Mouse (Mus musculus) splenic B cell, adult 2 months (primary cell): ENCODE results near the gene Zan.

ENCODE experiments used
- DNase-seq: peaks from one replicate; pipeline ENCODE4 v3.0.0-alpha.2; 2011; ENCODE audit warnings: low read depth, low spot score
- H3K27me3 ChIP-seq: 2 replicates; pipeline ENCODE4 v1.6.1; 2012; ENCODE audit warnings: mild to moderate bottlenecking, low read length, moderate library complexity, mixed read lengths; ENCODE audit not compliant: control insufficient read depth, poor library complexity, insufficient read depth, severe bottlenecking
- H3K36me3 ChIP-seq: 2 replicates; pipeline ENCODE4 v1.6.1; 2012; ENCODE audit warnings: mild to moderate bottlenecking, low read length, moderate library complexity, mixed read lengths; ENCODE audit not compliant: control insufficient read depth, poor library complexity, insufficient read depth, severe bottlenecking

The Zan gene

DNA sequence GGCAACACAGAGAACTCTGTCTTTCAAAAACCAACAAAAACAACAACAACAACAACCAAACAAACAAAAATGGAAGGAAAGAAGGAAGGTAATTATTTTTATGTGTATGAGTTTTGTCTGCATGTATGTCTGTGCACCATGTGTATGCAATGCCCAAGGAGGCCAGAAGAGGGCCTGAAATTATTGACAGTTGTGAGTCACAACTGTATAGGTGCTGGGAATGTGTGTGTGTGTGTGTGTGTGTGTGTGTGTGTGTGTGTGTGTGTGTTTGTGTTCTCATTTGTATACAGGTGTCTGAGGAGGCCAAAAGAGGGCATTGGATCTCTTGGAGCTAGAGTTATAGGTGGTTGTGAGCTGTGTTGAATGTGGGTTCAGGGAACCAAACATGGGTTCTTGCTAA is 133.0 kb downstream of the Zan start:
- no peak for DNase-seq
- no peaks in the 10 kb centered on the region for H3K36me3 ChIP-seq
- H3K27me3 ChIP-seq: no peaks in the 10 kb centered on the region; the same call in 1 of the 2 replicates

DNA sequence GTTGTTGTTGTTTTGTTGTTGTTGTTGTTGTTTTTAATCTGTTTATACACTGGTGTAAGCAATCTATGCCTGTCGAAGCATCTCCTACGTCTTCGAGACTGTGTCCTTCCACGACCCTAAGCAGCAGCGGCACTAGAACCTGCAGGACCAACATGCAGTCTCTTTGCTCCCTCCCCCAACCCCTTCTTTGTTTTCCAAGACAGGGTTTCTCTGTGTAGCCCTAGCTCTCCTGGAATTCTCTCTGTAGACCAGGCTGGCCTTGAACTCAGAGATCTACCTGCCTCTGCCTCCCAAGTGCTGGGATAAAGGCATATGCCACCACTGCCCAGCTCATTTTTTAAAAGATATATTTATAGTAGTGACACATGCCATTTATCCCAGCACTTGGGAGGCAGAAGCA is 133.5 kb downstream of the Zan start:
- no peaks in the 10 kb centered on the region; the same call in 1 of the 2 replicates for H3K27me3 ChIP-seq
- no peak for DNase-seq
- H3K36me3 ChIP-seq: no peaks in the 10 kb centered on the region

DNA sequence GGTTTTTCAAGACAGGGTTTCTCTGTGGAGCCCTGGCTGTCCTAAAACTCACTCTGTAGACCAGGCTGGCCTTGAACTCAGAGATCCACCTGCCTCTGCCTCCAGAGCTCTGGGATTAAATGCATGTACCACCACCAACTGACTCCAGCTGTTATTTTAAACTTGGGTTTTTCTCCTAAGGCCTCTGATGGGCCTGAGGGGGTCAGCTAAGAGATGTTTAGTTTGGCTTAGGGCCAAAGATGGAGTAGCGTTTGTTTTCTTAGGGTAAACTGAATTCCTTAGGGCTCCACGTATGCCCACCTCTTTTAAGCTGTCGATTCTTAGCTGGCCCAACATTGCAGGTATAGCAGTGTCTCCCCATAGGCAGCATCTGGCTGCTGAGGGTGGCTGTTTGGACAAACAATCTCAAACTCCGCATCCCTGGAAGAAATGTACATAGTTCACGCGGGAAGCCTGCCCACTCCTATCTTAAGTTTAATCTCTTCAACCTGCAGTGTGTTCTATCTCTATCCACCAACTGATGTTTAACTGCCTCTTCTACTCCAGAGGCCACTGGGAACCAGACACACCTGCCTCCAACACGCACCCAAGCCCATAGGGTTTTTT is 134.4 kb downstream of the Zan start:
- no peak for DNase-seq
- H3K36me3 ChIP-seq: no peaks in the 10 kb centered on the region
- no peaks in the 10 kb centered on the region; the same call in 1 of the 2 replicates for H3K27me3 ChIP-seq

DNA sequence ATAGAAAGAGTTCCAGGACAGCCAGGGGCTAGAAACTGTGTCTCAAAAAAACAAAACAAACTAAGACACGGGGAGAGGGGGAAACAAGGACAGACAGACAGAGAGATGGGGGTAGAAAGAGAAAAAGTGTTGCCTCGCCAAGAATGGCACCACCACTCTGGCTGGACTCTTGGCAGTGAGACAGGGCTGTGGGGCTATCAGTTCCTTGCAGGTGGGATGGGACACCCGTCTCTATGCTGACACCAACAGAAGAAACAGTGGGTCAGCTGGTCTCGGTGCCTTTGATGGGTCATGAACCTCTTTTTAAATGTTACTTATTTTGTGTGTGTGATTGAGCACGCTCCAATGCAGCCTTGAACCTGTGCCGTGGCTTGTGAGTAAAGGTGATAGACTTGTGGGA is 136.6 kb downstream of the Zan start:
- no peak for DNase-seq
- Histone ChIP-seq H3K36me3 (no peaks in the 10 kb centered on the region), H3K27me3 (no peaks in the 10 kb centered on the region)

DNA sequence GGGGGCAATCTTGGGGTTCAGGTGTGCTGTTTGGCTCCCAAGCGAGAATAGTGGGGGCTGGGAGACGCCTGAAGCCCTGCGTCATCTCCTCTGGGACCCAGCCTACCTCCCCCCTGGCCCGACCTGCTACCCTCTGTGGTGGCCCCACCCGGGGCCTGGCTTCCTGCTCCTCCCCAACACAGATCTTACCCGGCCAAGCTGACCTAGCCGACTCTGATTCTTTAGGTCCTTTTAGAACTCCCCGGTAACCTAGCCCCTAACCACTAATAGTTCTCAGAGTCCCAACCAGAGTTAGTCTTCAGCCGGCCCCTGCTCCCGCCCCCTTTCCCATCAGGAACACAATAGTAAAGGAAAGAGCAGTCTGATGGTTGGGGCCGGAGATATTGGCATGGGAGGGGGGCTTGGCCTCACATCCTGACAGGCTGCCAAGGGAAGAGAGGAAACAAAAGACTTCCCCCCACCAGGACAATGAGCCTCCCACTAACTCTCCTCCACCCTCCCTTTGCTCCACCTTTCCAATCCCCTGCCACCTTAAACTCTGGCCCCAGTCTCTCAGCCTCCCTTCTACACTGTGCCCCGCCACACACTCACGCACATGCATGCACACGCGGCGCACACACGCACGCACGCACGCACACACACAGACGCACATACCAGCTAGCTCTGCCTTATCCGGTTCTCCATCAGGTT is 137.4 kb downstream of the Zan start:
- Histone ChIP-seq H3K36me3 (no peaks in the 10 kb centered on the region), H3K27me3 (no peaks in the 10 kb centered on the region)
- peak; percentile 30 for DNase-seq

DNA sequence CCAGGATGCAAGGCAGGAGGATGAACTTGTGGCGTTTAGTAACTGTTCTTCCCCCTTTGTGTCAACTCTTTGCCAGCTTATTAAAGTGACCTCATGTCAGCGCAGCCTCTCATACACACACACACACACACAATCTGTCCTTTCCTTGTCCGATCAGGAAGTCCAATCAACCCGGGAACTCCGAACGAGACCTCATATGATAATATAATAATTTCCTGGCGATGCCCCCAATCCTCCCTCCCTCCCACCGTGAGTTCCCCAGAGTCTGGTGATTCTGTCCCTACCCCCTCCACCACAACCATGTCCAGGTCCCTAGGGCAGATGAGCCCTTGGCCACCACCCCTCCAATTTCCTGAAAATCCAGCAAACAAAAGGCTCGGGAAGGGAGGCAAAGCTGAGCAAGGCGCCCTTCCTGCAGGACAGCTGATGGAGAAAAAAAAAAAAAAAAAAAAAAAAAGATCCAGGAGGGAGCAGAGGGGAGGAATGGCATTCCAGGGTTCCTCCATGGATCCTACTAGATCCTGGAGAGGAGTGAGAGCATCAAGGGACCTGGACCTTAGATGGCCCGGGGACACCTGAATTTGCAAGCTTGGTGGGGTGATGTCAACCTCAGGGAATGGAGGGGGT is 138.1 kb downstream of the Zan start:
- Histone ChIP-seq H3K27me3 (no peaks in the 10 kb centered on the region), H3K36me3 (no peaks in the 10 kb centered on the region)
- DNase-seq: no peak

DNA sequence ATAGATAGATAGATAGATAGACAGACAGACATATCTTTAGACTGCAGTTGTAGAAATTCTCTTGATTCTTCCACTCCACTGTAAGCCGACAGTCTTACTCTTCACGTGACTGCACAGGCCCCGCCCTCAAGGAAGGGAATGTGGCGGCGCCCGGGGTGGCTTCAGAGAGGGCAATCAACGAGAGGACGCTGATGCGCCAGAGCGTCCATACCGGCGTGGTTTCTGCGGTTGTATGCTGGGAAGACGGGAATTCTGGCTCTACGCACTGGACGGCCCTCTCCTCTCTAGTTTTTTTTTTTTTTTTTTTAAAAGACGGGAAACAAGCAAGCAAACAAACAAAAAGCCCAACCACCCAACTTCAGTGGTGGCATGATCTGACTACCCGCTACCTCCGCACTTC is 138.6 kb downstream of the Zan start:
- no peaks in the 10 kb centered on the region for H3K27me3 ChIP-seq
- DNase-seq: peak; percentile 75

DNA sequence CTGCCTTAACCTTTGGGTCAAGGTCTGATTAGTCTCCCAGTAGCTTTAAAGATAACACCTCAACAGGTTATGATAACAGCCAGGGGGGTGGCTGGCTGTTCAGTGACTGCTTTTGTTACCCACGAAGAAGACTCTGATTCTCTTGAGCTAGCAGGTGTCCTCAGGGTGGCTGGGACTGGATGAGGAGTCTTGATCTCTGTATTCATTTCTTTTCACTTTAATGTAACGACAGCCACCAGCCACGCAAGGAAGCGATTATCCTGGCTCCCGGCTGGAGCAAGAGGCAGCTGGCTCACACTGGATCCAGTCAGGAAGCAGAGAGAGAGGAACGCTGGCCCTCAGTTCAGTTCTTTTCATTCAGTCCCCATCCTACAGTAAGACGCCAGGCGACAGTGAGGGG is 139.7 kb downstream of the Zan start:
- no peaks in the 10 kb centered on the region for H3K36me3 ChIP-seq
- no peaks in the 10 kb centered on the region for H3K27me3 ChIP-seq
- no peak for DNase-seq

More for the DNA sequence above, 138.6 kb downstream of the Zan start:
- H3K36me3 ChIP-seq: no peaks in the 10 kb centered on the region

DNA sequence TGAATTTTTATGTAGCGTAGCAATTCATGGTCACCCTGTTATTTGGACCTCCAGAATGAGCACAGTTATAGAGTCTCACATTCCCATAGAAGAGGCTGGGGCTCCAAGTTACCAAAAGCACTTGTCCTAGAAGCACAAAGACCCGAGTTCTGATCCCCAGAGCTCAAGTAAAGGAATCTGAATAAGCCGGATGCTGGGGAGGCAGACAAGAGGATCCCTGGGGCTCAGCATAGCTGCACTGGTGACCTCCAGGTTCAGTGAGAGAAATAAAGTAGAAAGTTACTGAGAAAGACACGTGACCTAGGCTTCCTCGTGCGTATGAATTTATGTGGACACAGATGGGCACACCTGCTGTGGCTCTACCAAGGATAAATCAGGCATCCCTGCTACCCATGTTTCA is 141.8 kb downstream of the Zan start:
- no peaks in the 10 kb centered on the region; the same call in 1 of the 2 replicates for H3K36me3 ChIP-seq
- no peaks in the 10 kb centered on the region for H3K27me3 ChIP-seq
- no peak for DNase-seq

DNA sequence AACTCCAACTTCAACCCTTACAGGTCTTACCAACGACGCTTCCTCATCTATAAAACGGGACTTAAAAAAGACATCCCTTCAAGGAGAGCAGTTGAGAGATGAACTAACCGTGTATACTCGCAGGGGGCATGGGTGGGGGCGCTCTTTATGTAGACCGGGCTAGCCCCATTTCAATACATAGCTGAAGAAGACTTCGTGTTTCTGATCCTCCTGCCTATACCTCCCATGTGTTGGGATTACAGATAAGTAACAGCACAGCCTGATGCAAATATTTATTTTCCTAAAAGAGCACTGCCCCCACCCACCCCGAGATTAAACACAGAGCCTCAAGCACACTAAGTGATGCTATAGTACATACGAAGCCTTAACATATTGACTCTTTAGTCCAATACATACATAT is 142.5 kb downstream of the Zan start:
- Histone ChIP-seq H3K27me3 (no peaks in the 10 kb centered on the region), H3K36me3 (no peaks in the 10 kb centered on the region; the same call in 1 of the 2 replicates)
- no peak for DNase-seq

DNA sequence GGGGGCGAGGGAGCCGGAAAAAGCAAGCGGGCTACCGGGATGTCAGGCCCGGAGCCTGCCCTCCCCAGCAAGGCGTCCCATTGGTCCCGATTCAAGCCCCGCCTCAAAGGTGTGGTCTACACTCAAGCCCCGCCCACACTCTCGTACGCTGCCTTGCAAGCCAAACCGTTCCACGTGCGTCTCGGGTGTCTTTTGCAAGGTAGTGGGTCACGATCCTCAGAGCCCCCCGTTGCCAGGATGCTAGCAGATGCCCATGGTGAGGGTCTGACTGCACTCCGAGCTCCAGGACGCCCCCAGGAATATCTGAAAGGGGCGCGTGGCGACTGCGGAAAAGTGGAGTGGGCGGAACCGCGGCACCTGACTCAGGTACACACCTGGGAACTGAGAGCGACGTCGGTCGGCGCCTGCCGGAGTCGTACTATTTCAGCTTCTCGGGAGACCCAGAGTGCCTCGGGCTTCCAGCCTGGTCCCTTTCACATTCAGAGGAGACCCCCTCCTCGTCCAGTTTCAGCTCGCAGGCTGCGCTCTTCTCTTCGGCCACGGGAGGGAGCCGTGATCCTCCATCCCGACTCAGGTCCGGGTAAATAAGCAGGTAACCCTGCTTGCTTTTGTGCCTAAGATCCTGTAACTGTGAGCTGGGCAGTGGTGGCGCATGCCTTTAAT is 143.2 kb downstream of the Zan start, which contains the start of gene Slc12a9:
Gene Slc12a9, minus strand, starts transcription at position 86 of the 663 bp plus-strand sequence.
- no peaks in the 10 kb centered on the region; the same call in 1 of the 2 replicates for H3K36me3 ChIP-seq
- DNase-seq: peak; percentile 94
- no peaks in the 10 kb centered on the region for H3K27me3 ChIP-seq

DNA sequence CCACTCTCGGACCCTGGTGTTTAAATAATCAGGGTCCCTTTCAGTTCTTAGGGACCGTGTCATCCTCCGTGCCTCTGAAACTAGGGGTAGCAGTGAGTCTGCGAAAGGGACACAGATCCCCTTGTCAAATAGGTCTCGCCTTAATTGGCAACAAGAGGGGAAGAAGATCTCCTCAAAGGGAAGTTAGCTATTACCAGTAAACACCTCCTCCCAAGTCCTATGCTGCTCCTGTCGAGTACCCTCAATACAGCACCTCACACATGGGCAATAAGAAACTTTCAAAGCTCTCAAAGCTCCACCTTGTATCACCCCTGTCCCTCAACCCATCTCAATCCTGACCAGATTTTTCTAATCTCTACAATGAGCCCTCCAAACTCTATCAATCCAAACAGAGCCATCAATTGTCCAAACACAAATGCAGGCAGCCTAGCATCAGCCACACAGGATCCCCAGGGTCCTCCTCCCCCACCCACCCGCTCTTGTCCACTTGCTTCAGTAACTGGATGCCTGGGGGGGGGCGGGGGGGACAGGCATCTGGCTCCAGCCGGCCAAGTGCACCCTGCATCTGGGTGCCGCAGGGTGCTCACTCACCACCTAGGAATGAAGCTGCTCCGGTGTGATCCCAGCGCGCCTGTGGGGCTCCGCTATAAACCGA is 143.9 kb downstream of the Zan start:
- H3K27me3 ChIP-seq: no peaks in the 10 kb centered on the region
- DNase-seq: no peak
- H3K36me3 ChIP-seq: no peaks in the 10 kb centered on the region; the same call in 1 of the 2 replicates

DNA sequence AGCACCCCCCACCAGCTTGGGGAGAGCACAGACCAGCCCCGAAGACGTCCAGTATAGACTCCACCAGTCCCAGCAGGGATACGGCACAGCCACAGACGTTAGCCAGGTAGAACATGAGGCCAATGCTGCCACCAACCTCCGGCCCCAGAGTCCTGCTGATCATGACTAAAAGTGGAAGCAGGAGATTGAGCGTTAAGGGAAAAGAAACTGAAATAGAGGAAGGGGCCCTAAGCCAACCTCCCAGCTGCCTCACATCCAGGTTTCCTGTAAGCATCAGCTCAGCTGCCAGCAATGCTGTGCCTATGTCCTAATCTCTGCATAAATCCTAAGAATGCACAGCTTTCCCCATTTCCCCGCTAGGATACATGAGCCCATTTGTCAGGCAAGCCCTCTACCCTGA is 146.0 kb downstream of the Zan start:
- Histone ChIP-seq H3K27me3 (no peaks in the 10 kb centered on the region), H3K36me3 (peaks cover 2% of the 10 kb centered on the region; the same call in 1 of the 2 replicates)
- DNase-seq: no peak
